Mouse (Mus musculus) Patski (cell line): ENCODE measurements around the gene Hoxa9. TPM values are rescaled to one million over a fixed set of nuclear protein-coding genes. Genes with fewer than 3 reads are reported as not detected.
A peak's percentile ranks its signal among the peaks of the same experiment; 100 is the strongest.

Source experiments
- ATAC-seq: fragments of 100-300 bp; one replicate; pipeline ENCODE4 v1.8.0; 2021
- CTCF ChIA-PET: fragments of 350-600 bp; sonication (Branson Sonifier 250); formaldehyde crosslinking; loops from one replicate; lab custom pipeline; 2022; ENCODE audit warnings: inconsistent platforms; lab: Charles Lee
- POLR2A ChIA-PET: fragments of 350-600 bp; sonication (Branson Sonifier 250); formaldehyde crosslinking; loops from one replicate; lab custom pipeline; 2022; ENCODE audit warnings: antibody characterized with exemption, inconsistent platforms; lab: Charles Lee
- DNase-seq: peaks from one replicate; pipeline ENCODE4 v3.0.0-alpha.2; 2011; ENCODE audit warnings: low read depth, low spot score
- H3K27me3 ChIP-seq: fragments of 371-371 bp; one replicate; pipeline ENCODE4 v1.5.1; 2021
- CTCF ChIP-seq: fragments of 100-300 bp; IDR thresholded peaks from one replicate; pipeline ENCODE4 v1.5.1; 2021
- in situ Hi-C: fragments of 300-500 bp; cut with MboI; formaldehyde crosslinking; loops from 3 replicates; pipeline ENCODE4 v1.11.1; 2018; ENCODE audit warnings: low pct_unique_long_range_greater_than_20kb, mixed read lengths
- polyA plus RNA-seq: library from polyadenylated mRNA; unstranded; gene quantifications from one replicate; pipeline ENCODE4 v1.2.3, GENCODE M21; 2021

Gene Hoxa9
- polyA plus RNA-seq, 1 experiment from 2014 or later, result 76.7 TPM

- ChIA-PET CTCF (interaction anchor here (0.6 to 1.6 kb wide), 5 partner anchors 10 to 232 kb away, joined by 3 to 8 read pairs (median 4); partner anchors contain the start of gene Hoxa7), POLR2A (interaction anchor here (1.9 to 37.4 kb wide), 4 partner anchors 5 to 73 kb away, joined by 8 to 778 read pairs (median 578); partner anchors contain the start of genes 5730596B20Rik, Gm28308, Hoxa10 and Hoxa11)
- no peak for ATAC-seq
- peak; percentile 31 for DNase-seq
- H3K27me3 ChIP-seq, result no peaks in the 10 kb centered on the region
- no peak for TF ChIP-seq CTCF
- in situ Hi-C loops, result loop anchor here (25.0 kb wide), 1 partner anchor 1246 kb away; no protein-coding TSS in a partner anchor
These were observed 2.9 kb upstream of the Hoxa9 start for GRCm38 (mm10) chr6:52233546-52234427.

- in situ Hi-C loops, result loop anchor here (25.0 kb wide), 1 partner anchor 1246 kb away; no protein-coding TSS in a partner anchor
- DNase-seq (peak; percentile 17), ATAC-seq (no peak)
- ChIA-PET CTCF (interaction anchor here (0.6 to 1.6 kb wide), 5 partner anchors 9 to 231 kb away, joined by 3 to 8 read pairs (median 4); partner anchors contain the start of gene Hoxa7), POLR2A (interaction anchor here (0.6 to 37.4 kb wide), 6 partner anchors 6 to 610 kb away, joined by 4 to 778 read pairs (median 193); partner anchors contain the start of genes 5730596B20Rik, Gm28308, Hoxa10 and Hoxa11)
- no peak for TF ChIP-seq CTCF
- H3K27me3 ChIP-seq, result no peaks in the 10 kb centered on the region
These were observed 2.2 kb upstream of the Hoxa9 start for GRCm38 (mm10) chr6:52232984-52233545.

- POLR2A ChIA-PET, result interaction anchor here (0.6 to 37.4 kb wide), 6 partner anchors 6 to 611 kb away, joined by 4 to 778 read pairs (median 193); partner anchors contain the start of genes 5730596B20Rik, Gm28308, Hoxa10 and Hoxa11
- no peak for ATAC-seq
- CTCF ChIA-PET, result interaction anchor here (1.0 to 4.3 kb wide), 5 partner anchors 9 to 14 kb away, joined by 4 to 23 read pairs (median 6); partner anchors contain the start of gene Hoxa7
- H3K27me3 ChIP-seq, result no peaks in the 10 kb centered on the region
- in situ Hi-C loops, result loop anchor here (25.0 kb wide), 1 partner anchor 1245 kb away; no protein-coding TSS in a partner anchor
- DNase-seq, result peak; percentile 20
- no peak for TF ChIP-seq CTCF
These were observed 1.7 kb upstream of the Hoxa9 start for GRCm38 (mm10) chr6:52232568-52232965.

- H3K27me3 ChIP-seq, result no peaks in the 10 kb centered on the region
- no peak for ATAC-seq
- no peak for TF ChIP-seq CTCF
These were observed 1.1 kb upstream of the Hoxa9 start for GRCm38 (mm10) chr6:52231885-52232567.

GRCm38 (mm10) chr6:52229558-52230416, 1.1 kb downstream of the Hoxa9 start:
- no peak for TF ChIP-seq CTCF
- H3K27me3 ChIP-seq, result no peaks in the 10 kb centered on the region
- DNase-seq, result peak; percentile 24
- ATAC-seq, result no peak
- POLR2A ChIA-PET, result interaction anchor here (0.6 to 37.4 kb wide), 4 partner anchors 7 to 735 kb away, joined by 3 to 778 read pairs (median 578); partner anchors contain the start of genes 5730596B20Rik, Gm28308, Hoxa10 and Hoxa11
- CTCF ChIA-PET, result interaction anchor here (1.0 to 4.3 kb wide), 6 partner anchors 8 to 52 kb away, joined by 3 to 23 read pairs (median 6); partner anchors contain the start of genes Hoxa10 and Hoxa7
- in situ Hi-C loops, result loop anchor here (10.0 to 25.0 kb wide), 4 partner anchors 55 to 1242 kb away; partner anchors contain the start of gene 5730596B20Rik

More at GRCm38 (mm10) chr6:52231885-52232567, 1.1 kb upstream of the Hoxa9 start:
- peak; percentile 25 for DNase-seq
- in situ Hi-C loops, result loop anchor here (25.0 kb wide), 1 partner anchor 1245 kb away; no protein-coding TSS in a partner anchor
- ChIA-PET POLR2A (interaction anchor here (0.6 to 37.4 kb wide), 6 partner anchors 7 to 848 kb away, joined by 4 to 778 read pairs (median 191); partner anchors contain the start of genes 5730596B20Rik, Gm28308, Hoxa10 and Hoxa11), CTCF (interaction anchor here (1.4 to 4.3 kb wide), 6 partner anchors 7 to 17 kb away, joined by 4 to 23 read pairs (median 6); partner anchors contain the start of genes Hoxa10 and Hoxa11)

GRCm38 (mm10) chr6:52228475-52229465, 2.1 kb downstream of the Hoxa9 start:
- no peaks in the 10 kb centered on the region for H3K27me3 ChIP-seq
- no peak for TF ChIP-seq CTCF
- ATAC-seq (no peak), DNase-seq (peak; percentile 13)
- ChIA-PET CTCF (interaction anchor here (1.5 to 4.3 kb wide), 4 partner anchors 10 to 51 kb away, joined by 5 to 23 read pairs (median 13); partner anchors contain the start of gene Hoxa10), POLR2A (interaction anchor here (0.6 to 37.4 kb wide), 5 partner anchors 6 to 736 kb away, joined by 3 to 778 read pairs (median 378); partner anchors contain the start of genes 5730596B20Rik, Gm28308, Hoxa10 and Hoxa11)
- in situ Hi-C loops, result loop anchor here (10.0 to 25.0 kb wide), 4 partner anchors 54 to 1241 kb away; partner anchors contain the start of gene 5730596B20Rik
